Mouse (Mus musculus): ENCODE measurements at regions not wholly inside any gene's neighbourhood (a gene's known extent, or its start where the extent isn't known, plus 50 kb on each side); places are given as distances from the start of the nearest gene placed in this dataset.
"Not testable (repeated sequence)": the region's sequence is repeated elsewhere in the genome, so short reads cannot be mapped to it uniquely, and the experiment has no call there.

- DNase-seq (ENCODE audit: low spot score in 2 of 2): no peak
Observed at GRCm38 (mm10) chr17:43139916-43140315, 123.6 kb downstream of the Tnfrsf21 start.

GRCm38 (mm10) chr17:43141740-43142139 lies 125.4 kb downstream of the Tnfrsf21 start:
- DNase-seq (ENCODE audit: low spot score in 2 of 2): no peak

- DNase-seq (ENCODE audit: low spot score in 2 of 2): no peak
Observed at GRCm38 (mm10) chr17:43145749-43146148, 124.4 kb upstream of the Adgrf1 start.

- no peak for DNase-seq (ENCODE audit: low spot score in 2 of 2)
Observed at GRCm38 (mm10) chr17:43147935-43148334, 122.2 kb upstream of the Adgrf1 start.

GRCm38 (mm10) chr17:43152620-43153019 lies 117.5 kb upstream of the Adgrf1 start:
- no peak for DNase-seq (ENCODE audit: low spot score in 2 of 2)

GRCm38 (mm10) chr17:43155271-43155670 lies 114.9 kb upstream of the Adgrf1 start:
- DNase-seq (ENCODE audit: low spot score in 2 of 2): not testable (repeated sequence)

- DNase-seq (ENCODE audit: low spot score in 2 of 2): no peak
Observed at GRCm38 (mm10) chr17:43156116-43156515, 114.0 kb upstream of the Adgrf1 start.

- DNase-seq (ENCODE audit: low spot score in 2 of 2): peak in 1 of 2 experiments; percentile 15
Observed at GRCm38 (mm10) chr17:43157781-43158501, 112.2 kb upstream of the Adgrf1 start.

GRCm38 (mm10) chr17:43158741-43159140 lies 111.4 kb upstream of the Adgrf1 start:
- DNase-seq (ENCODE audit: low spot score in 2 of 2): no peak

GRCm38 (mm10) chr17:43161306-43161705 lies 108.8 kb upstream of the Adgrf1 start:
- not testable (repeated sequence) for DNase-seq (ENCODE audit: low spot score in 2 of 2)

GRCm38 (mm10) chr17:43163126-43163525 lies 107.0 kb upstream of the Adgrf1 start:
- no peak for DNase-seq (ENCODE audit: low spot score in 2 of 2)

GRCm38 (mm10) chr17:43166091-43166490 lies 104.0 kb upstream of the Adgrf1 start:
- no peak for DNase-seq (ENCODE audit: low spot score in 2 of 2)

GRCm38 (mm10) chr17:43169435-43169834 lies 100.7 kb upstream of the Adgrf1 start:
- DNase-seq (ENCODE audit: low spot score in 2 of 2): no peak

GRCm38 (mm10) chr17:43172657-43173165 lies 97.4 kb upstream of the Adgrf1 start:
- DNase-seq (ENCODE audit: low spot score in 2 of 2): no peak

GRCm38 (mm10) chr17:43174860-43175259 lies 95.3 kb upstream of the Adgrf1 start:
- no peak for DNase-seq (ENCODE audit: low spot score in 2 of 2)

GRCm38 (mm10) chr17:43177244-43177643 lies 92.9 kb upstream of the Adgrf1 start:
- no peak for DNase-seq (ENCODE audit: low spot score in 2 of 2)

- DNase-seq (ENCODE audit: low spot score in 2 of 2): no peak
Observed at GRCm38 (mm10) chr17:43190016-43190415, 80.1 kb upstream of the Adgrf1 start.

GRCm38 (mm10) chr17:43190853-43191485 lies 79.2 kb upstream of the Adgrf1 start:
- DNase-seq (ENCODE audit: low spot score in 2 of 2): no peak

GRCm38 (mm10) chr17:43197232-43197631 lies 72.9 kb upstream of the Adgrf1 start:
- DNase-seq (ENCODE audit: low spot score in 2 of 2): no peak

GRCm38 (mm10) chr17:43200832-43201231 lies 69.3 kb upstream of the Adgrf1 start:
- DNase-seq (ENCODE audit: low spot score in 2 of 2): no peak

GRCm38 (mm10) chr17:43206701-43207470 lies 63.2 kb upstream of the Adgrf1 start:
- no peak for DNase-seq (ENCODE audit: low spot score in 2 of 2)

GRCm38 (mm10) chr17:43209727-43210126 lies 60.4 kb upstream of the Adgrf1 start:
- DNase-seq (ENCODE audit: low spot score in 2 of 2): no peak
